In the genomic region with DNA sequence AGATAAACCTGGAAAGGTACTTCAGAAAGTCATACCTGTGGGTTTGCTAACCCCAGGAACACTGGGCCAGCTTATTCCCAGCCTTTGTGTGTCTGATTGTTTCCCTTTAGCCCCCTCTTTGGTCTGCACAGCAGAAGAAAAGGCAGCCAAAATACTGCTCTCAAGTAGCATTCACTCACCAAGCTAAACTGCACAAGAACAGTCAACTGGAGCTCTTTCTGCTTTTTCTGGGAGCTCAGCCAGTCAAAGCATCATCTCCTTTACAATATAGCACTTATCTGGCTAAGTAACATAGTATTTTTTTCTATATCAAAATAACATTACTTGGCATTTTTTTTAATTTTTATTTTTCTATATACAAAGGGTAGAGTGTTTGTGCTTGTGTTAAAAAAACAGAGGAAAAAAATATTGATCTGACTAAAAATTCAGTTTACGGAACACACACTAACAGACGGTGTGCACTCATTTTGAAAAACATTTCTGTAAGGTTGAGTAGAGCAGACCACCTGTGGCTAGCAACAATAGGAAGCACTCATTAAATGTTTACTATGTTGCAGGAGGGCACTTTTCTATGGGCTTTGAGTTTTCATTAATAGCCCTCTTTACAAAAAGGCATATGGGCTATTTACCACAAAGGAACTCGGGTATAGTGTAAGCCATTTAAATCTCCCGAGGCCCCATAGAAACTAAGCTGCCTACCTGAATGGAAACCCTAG, we compare ENCODE assay signal across 17 mouse cellular contexts.
DNase-seq lines count a peak whose midpoint lies in the region; ATAC-seq lines count a peak whose summit lies in the region.
"Had no signal": no experiment of that assay in that cellular context is flagged by ENCODE, and none has a peak within 500 bp of the region (broad histone marks: within the 10 kb centered on the region; RNA-seq: fewer than 3 reads in every experiment).

No protein-coding gene starts in this region.

- H3K27ac ChIP-seq in kidney, embryonic 14.5 days (ENCODE audit: low read depth, low read length) = peak overlapping the region; percentile 48; the same call in 1 of the 2 replicates
- peak overlapping the region; percentile 61; the same call in 1 of the 2 replicates for H3K27ac ChIP-seq in limb, embryonic 13.5 days
- H3K27ac ChIP-seq: intestine, embryonic 15.5 days; liver, embryonic 12.5 days; neural tube, embryonic 13.5 days had no signal

- H3K4me3 ChIP-seq in kidney, embryonic 14.5 days (ENCODE audit: low read length) = no peak overlapping the region
- no peak overlapping the region for H3K4me3 ChIP-seq in limb, embryonic 13.5 days
- H3K4me3 ChIP-seq: intestine, embryonic 15.5 days; liver, embryonic 12.5 days; neural tube, embryonic 13.5 days had no signal

- no peak for DNase-seq in kidney, postnatal 14 days
- peak; percentile 53 for DNase-seq in NIH3T3 (ENCODE audit: low read depth)
- peak; percentile 16 for DNase-seq in ZHBTc4 (ENCODE audit: low read depth, low spot score)
- no peak for DNase-seq in left cerebral cortex, postnatal 36 days (ENCODE audit: low spot score in 2 of 2)
- DNase-seq in cerebellum, adult 9-11 months = no peak
- DNase-seq in thymus, postnatal 25 days = no peak
- DNase-seq: cerebellum, adult 11-12 months; gastrocnemius, postnatal 36 days; thymus, postnatal 14 days had no signal

- intact Hi-C loops in left cerebral cortex, postnatal 36 days (cut with DNase I) = no loop called here

- 75% methylated on average over 4 of the region's 4 CpGs for WGBS in kidney, embryonic 14.5 days
- WGBS in limb, embryonic 13.5 days = 51% methylated on average over 4 of the region's 4 CpGs

- H3K27me3 ChIP-seq in kidney, embryonic 14.5 days (ENCODE audit: control insufficient read depth, insufficient read depth, low read length) = no peaks in the 10 kb centered on the region
- H3K27me3 ChIP-seq in limb, embryonic 13.5 days = no peaks in the 10 kb centered on the region
- H3K27me3 ChIP-seq: intestine, embryonic 15.5 days; neural tube, embryonic 13.5 days had no signal

- no peak for ATAC-seq in kidney, embryonic 14.5 days (ENCODE audit: low FRiP score, low TSS enrichment)
- no peak for ATAC-seq in limb, embryonic 13.5 days (ENCODE audit: low FRiP score, low read depth)
- ATAC-seq: activated CD4-positive, CD25-positive, alpha-beta regulatory T cell, adult 4 months; intestine, embryonic 15.5 days; liver, embryonic 12.5 days; lung, postnatal 0 days had no signal

- H3K9me3 ChIP-seq in kidney, embryonic 14.5 days (ENCODE audit: control insufficient read depth, low read length) = no peaks in the 10 kb centered on the region
- no peaks in the 10 kb centered on the region for H3K9me3 ChIP-seq in limb, embryonic 13.5 days
- H3K9me3 ChIP-seq: intestine, embryonic 15.5 days; liver, embryonic 12.5 days; neural tube, embryonic 13.5 days had no signal

- no peak overlapping the region for H3K9ac ChIP-seq in kidney, embryonic 14.5 days (ENCODE audit: low read depth, low read length)
- no peak overlapping the region for H3K9ac ChIP-seq in limb, embryonic 13.5 days
- H3K9ac ChIP-seq: intestine, embryonic 15.5 days; liver, embryonic 12.5 days; neural tube, embryonic 13.5 days had no signal

- H3K36me3 ChIP-seq in kidney, embryonic 14.5 days (ENCODE audit: control insufficient read depth, insufficient read depth, low read length) = no peaks in the 10 kb centered on the region
- no peaks in the 10 kb centered on the region for H3K36me3 ChIP-seq in limb, embryonic 13.5 days
- H3K36me3 ChIP-seq: intestine, embryonic 15.5 days; liver, embryonic 12.5 days; neural tube, embryonic 13.5 days had no signal

- H3K4me2 ChIP-seq in kidney, embryonic 14.5 days (replicated peaks; ENCODE audit: low read depth, low read length) = no peak overlapping the region
- no peak overlapping the region for H3K4me2 ChIP-seq in limb, embryonic 13.5 days (replicated peaks)
- H3K4me2 ChIP-seq: heart, embryonic 11.5 days; intestine, embryonic 15.5 days; liver, embryonic 12.5 days; neural tube, embryonic 13.5 days had no signal

- no peaks in the 10 kb centered on the region for H3K4me1 ChIP-seq in kidney, embryonic 14.5 days (ENCODE audit: control insufficient read depth, insufficient read depth, low read length)
- peaks cover 10% of the 10 kb centered on the region; the same call in 1 of the 2 replicates for H3K4me1 ChIP-seq in limb, embryonic 13.5 days
- H3K4me1 ChIP-seq: liver, embryonic 12.5 days; neural tube, embryonic 13.5 days had no signal

Comparison
In these comparisons a context has a peak if more than half of its experiments do, and no peak if none do; other contexts are left out.
1. DNase-seq: peak in NIH3T3 (single experiment) and ZHBTc4 (single experiment); none in kidney, postnatal 14 days (single experiment), left cerebral cortex, postnatal 36 days (0 of 2), cerebellum, adult 9-11 months (single experiment) and thymus, postnatal 25 days (single experiment).